Comparison of ENCODE assay signal across 8 mouse cellular contexts in genomic region chr3:90388192-90388591, GRCm38 (mm10). TPM values are rescaled to one million over a fixed set of nuclear protein-coding genes. Genes with fewer than 3 reads are reported as not detected.
DNase-seq lines count a peak whose midpoint lies in the region; ATAC-seq and TF ChIP-seq lines count a peak whose summit lies in the region.

No protein-coding gene starts in this region.

- H3K9ac ChIP-seq in neural tube, embryonic 11.5 days (ENCODE audit: low read length): no peak overlapping the region
- peak overlapping the region; percentile 80 for H3K9ac ChIP-seq in limb, embryonic 14.5 days (ENCODE audit: low read depth, low read length, severe bottlenecking)

- no peak for TF ChIP-seq CTCF in gastrocnemius, adult 2 months (IDR thresholded peaks at IDR 0.05)

- 87% methylated on average over 4 of the region's 4 CpGs for WGBS in neural tube, embryonic 11.5 days
- WGBS in limb, embryonic 14.5 days: 64% methylated on average over 4 of the region's 4 CpGs

- no peaks in the 10 kb centered on the region for H3K27me3 ChIP-seq in neural tube, embryonic 11.5 days (ENCODE audit: control insufficient read depth, insufficient read depth, low read length)
- H3K27me3 ChIP-seq in limb, embryonic 14.5 days (ENCODE audit: control insufficient read depth, insufficient read depth, low read length): no peaks in the 10 kb centered on the region

- intact Hi-C loops in gastrocnemius, adult 2 months (cut with DNase I): no loop called here

- H3K4me2 ChIP-seq in neural tube, embryonic 11.5 days (ENCODE audit: low read depth): peak overlapping the region; percentile 74
- H3K4me2 ChIP-seq in limb, embryonic 14.5 days (replicated peaks; ENCODE audit: low read depth, low read length, severe bottlenecking): peak overlapping the region; percentile 91

- no peak for TF ChIP-seq POLR2A in limb, embryonic 14.5 days (IDR thresholded peaks at IDR 0.05; ENCODE audit: borderline replicate concordance, extremely low read depth, insufficient read depth, insufficient read length)

- H3K9me3 ChIP-seq in neural tube, embryonic 11.5 days (ENCODE audit: control insufficient read depth, low read length): no peaks in the 10 kb centered on the region
- no peaks in the 10 kb centered on the region for H3K9me3 ChIP-seq in limb, embryonic 14.5 days (ENCODE audit: control insufficient read depth, low read length)

- no peak for DNase-seq in gastrocnemius, adult 2 months
- DNase-seq in gastrocnemius, postnatal 25 days: no peak
- DNase-seq in neural tube, embryonic 11.5 days (ENCODE audit: low spot score): no peak
- no peak for DNase-seq in neural tube, embryonic 10.5 days (ENCODE audit: extremely low spot score, low spot score)
- no peak for DNase-seq in limb, embryonic 14.5 days (ENCODE audit: low spot score)
- DNase-seq in yolk sac, embryonic 10.5 days (ENCODE audit: low spot score): no peak
- DNase-seq in embryo, embryonic 9.5 days (ENCODE audit: extremely low spot score): no peak
- no peak for DNase-seq in thymus, postnatal 14 days

- H3K4me3 ChIP-seq in gastrocnemius, adult 2 months: peak overlapping the region; percentile 87
- H3K4me3 ChIP-seq in neural tube, embryonic 11.5 days (ENCODE audit: low read depth, low read length): peak overlapping the region; percentile 66; the same call in 1 of the 2 replicates
- peak overlapping the region; percentile 77 for H3K4me3 ChIP-seq in limb, embryonic 14.5 days (replicated peaks; ENCODE audit: low read length)

- H3K4me1 ChIP-seq in neural tube, embryonic 11.5 days (ENCODE audit: control insufficient read depth, insufficient read depth, low read length): peaks cover 13% of the 10 kb centered on the region
- peaks cover 34% of the 10 kb centered on the region for H3K4me1 ChIP-seq in limb, embryonic 14.5 days (ENCODE audit: control insufficient read depth, insufficient read depth, low read length)

- peaks cover 13% of the 10 kb centered on the region for H3K36me3 ChIP-seq in neural tube, embryonic 11.5 days (ENCODE audit: control insufficient read depth, insufficient read depth, low read length)
- peaks cover 57% of the 10 kb centered on the region for H3K36me3 ChIP-seq in limb, embryonic 14.5 days (ENCODE audit: control insufficient read depth, insufficient read depth, low read length)

- H3K27ac ChIP-seq in gastrocnemius, adult 2 months: no peak overlapping the region
- H3K27ac ChIP-seq in neural tube, embryonic 11.5 days (ENCODE audit: low read depth, low read length): no peak overlapping the region
- no peak overlapping the region for H3K27ac ChIP-seq in limb, embryonic 14.5 days (replicated peaks; ENCODE audit: low read depth, low read length)

- no peak for ATAC-seq in neural tube, embryonic 11.5 days (ENCODE audit: insufficient read depth, low FRiP score, low TSS enrichment)
- ATAC-seq in limb, embryonic 14.5 days (ENCODE audit: low FRiP score, low read depth): no peak

RNA-seq across cellular contexts. Expression of gene Slc27a3, which starts 1.5 kb away (rescaled TPM):
- 1 to 10 TPM in 1 of 2 experiments, under 1 TPM in 1; 0.97 to 1.3 TPM for total RNA-seq in gastrocnemius, adult 2 months (2021)
- total RNA-seq in gastrocnemius, postnatal 25 days (2021): 1 to 10 TPM; 1.5 to 1.7 TPM
- polyA plus RNA-seq in neural tube, embryonic 11.5 days (2014; fragmentation: Nextera tagmentation; extraction: Ambion mirVana): 11.6 and 14.1 TPM in 2 replicates
- polyA plus RNA-seq in limb, embryonic 14.5 days (2012; rRNA removed): 64.7 and 92.1 TPM in 2 replicates
- 30.5 and 34.7 TPM in 2 replicates for polyA plus RNA-seq in limb, embryonic 14.5 days (2014; fragmentation: Nextera tagmentation; extraction: Ambion mirVana)

RNA-seq across cellular contexts. Expression of gene Ints3, which starts 45.2 kb away (rescaled TPM):
- total RNA-seq in gastrocnemius, adult 2 months (2021): 10 to 100 TPM; 14.0 to 17.2 TPM
- 10 to 100 TPM; 14.5 to 15.9 TPM for total RNA-seq in gastrocnemius, postnatal 25 days (2021)
- 36.8 and 45.8 TPM in 2 replicates for polyA plus RNA-seq in neural tube, embryonic 11.5 days (2014; fragmentation: Nextera tagmentation; extraction: Ambion mirVana)
- polyA plus RNA-seq in limb, embryonic 14.5 days (2012; rRNA removed): 52.8 and 55.9 TPM in 2 replicates
- polyA plus RNA-seq in limb, embryonic 14.5 days (2014; fragmentation: Nextera tagmentation; extraction: Ambion mirVana): 26.0 and 32.5 TPM in 2 replicates
